Mouse (Mus musculus) ES-E14 (cell line): ENCODE results near the gene Tspan8.

Experiments used
- HCFC1 ChIP-seq: IDR thresholded peaks from 2 replicates; pipeline ENCODE4 v1.6.1; 2012; ENCODE audit warnings: low read length, inconsistent platforms, borderline replicate concordance; ENCODE audit not compliant: insufficient read depth
- ZC3H11A ChIP-seq: IDR thresholded peaks from 2 replicates; pipeline ENCODE4 v1.6.1; 2012; ENCODE audit warnings: low read depth, mild to moderate bottlenecking, inconsistent platforms, low read length, borderline replicate concordance

- TF ChIP-seq HCFC1 (no peak), ZC3H11A (no peak)
Observed at GRCm38 (mm10) chr10:115834017-115834416, 17.4 kb downstream of the Tspan8 start.
